Mouse (Mus musculus): ENCODE data around the gene Mgll. TPM values are rescaled to one million over a fixed set of nuclear protein-coding genes. Genes with fewer than 3 reads are reported as not detected.

Mgll gene
- total RNA-seq, 2 experiments from 2014 or later = 132 to 138 TPM

GRCm38 (mm10) chr6:88770981-88771380 is 46.8 kb downstream of the Mgll start:
- DNase-seq = no peak

DNA sequence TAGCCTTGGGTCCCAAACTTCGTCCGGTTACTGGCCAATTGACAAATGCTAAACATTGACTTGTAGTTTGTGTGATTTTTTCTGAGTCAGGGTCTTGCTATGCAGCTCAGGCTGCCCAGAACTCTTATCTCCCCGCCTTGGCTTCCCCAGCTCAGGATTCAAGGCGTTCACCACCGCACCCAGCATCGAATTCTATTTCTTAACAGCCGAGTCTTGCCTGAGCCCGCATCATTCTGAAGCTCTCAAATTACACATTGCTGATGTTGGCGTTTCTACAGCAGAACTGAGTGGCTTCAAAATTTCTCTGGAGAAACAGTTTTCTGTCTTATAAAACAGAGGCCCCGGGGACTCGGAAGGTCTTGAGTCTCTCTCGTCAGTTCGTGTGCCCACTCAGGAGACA is 47.8 kb downstream of the Mgll start:
- no peak for DNase-seq

DNA sequence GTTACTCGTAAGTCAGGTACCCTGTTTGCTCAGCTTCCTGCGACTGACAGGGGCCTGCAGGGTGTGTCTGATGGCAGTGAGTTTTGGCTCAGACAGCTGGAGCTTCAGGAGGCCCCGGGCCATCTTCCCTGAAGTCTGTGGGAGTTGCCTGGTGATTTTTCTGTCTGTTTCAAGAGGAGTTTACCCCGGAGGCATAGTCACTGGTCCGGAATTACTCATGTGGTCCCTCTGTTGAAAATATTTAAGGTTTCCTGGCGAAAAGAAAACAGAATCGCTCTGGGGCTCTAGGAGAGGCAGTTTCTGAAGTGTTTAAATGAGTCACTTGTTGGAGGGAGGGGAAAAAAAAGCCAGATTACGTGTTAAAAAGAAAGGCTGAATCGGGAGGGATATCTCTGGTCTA is 49.8 kb downstream of the Mgll start:
- DNase-seq = no peak

DNA sequence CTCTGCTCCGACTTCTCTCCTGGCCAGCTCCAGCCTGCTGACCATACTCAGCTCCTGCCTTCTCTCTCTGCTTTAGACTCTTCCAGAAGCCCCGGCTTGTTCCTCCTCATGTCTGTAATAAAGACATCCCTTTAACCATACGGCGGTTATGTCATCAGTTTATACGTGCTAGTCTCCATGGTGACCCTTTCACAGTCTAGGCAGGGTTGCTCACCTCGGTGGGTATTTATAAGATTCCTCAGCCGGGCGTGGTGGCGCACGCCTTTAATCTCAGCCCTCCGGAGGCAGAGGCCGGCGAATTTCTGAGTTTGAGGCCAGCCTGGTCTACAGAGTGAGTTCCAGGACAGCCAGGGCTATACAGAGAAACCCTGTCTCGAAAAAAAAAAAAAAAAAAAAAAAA is 51.1 kb downstream of the Mgll start:
- DNase-seq = no peak

DNA sequence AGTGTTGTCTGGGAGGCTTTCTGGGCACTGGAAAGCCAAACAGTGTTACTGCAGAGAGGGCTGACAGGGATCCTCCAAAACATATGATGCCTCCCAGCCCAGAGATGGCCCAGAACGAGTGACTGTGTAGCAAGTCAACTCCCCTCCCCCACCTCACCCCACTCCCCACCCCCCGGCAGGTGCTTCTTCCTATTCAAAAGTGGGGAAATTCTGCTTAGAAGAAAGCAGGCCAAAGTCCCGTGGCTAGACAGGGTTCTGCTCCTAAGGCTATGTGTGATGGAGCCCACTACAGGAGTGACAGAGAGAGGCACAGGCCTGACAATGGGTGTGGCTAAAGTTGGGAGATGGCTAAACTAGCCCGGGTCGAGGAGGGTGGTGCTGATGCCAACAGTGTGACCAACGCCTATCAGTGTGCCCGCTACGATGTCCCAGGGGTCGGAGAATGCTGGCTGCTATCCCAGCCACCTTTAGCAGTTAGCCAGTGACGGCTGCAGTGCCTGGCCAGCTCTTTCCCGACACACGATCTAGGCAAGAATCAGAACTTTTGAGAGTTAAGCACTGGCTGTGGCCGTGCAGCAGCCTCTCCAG is 52.2 kb downstream of the Mgll start:
- peak; percentile 82 for DNase-seq

DNA sequence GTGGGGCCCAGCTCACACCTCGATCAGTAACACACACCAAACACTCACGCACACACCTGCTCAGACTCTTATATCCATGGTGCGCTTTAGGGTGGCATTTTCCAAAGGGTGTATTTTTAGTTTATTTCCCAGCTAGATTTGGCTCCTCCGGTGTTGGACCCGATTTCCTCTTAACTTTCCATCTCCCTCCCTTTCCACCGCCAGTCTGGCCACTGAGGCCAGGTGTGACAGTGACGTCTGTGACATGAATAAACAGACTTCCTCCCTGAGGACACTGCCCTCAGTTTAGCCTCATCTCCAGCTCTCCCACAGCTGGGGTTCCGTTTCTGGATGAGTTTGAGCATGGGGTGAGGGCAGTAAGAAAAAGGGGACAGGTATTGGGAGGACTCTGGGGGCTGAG is 52.8 kb downstream of the Mgll start:
- no peak for DNase-seq

DNA sequence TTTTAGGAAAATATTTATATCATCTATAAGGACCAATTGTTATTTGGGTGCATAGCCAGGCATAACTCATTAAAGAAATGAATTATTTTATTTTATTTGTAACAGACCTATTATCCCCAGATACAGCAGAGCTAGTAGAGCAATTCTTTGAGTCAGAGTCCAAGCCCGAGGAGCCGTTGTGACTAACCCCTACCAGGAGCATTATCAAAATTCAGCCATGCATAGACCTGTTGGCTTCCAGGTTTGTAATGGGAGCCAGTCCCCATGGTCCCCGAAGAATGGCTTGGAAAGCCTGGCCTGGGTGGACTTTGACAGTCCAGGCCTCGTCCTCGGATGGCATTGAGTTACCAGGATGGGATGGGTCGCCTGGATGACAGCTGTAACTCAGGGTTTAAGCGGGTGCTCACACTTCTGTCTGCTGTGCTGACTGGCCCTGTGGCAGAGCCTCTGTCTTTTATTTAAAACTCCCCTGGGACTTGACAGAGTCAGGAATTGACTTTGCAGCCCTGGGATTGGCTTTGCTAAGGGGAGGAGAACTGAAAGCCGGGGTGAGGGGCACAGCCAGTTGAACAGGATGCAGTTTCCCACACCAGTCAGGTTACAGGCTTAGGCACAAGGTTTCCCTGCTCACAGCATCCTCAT is 54.0 kb downstream of the Mgll start:
- no peak for DNase-seq

GRCm38 (mm10) chr6:88779755-88780154 is 55.5 kb downstream of the Mgll start:
- no peak for DNase-seq

GRCm38 (mm10) chr6:88781919-88782318 is 57.7 kb downstream of the Mgll start:
- no peak for DNase-seq

DNA sequence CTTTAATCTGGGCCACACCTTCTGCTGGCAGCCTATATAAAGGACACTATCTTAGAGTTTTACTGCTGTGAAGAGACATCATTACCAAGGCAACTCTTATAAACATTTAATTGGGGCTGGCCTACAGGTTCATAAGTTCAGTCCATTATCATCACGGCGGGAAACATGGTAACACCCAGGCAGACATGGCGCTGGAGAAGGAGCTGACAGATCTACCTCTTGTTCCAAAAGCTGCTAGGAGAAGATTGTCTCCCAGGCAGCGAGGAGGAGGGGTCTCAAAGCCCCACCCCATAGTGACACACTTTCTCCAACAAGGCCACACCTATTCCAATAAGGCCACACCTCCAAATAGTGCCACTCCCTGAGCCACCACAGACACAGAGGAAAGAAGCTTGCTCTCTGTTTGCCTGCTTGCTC is 58.8 kb downstream of the Mgll start:
- DNase-seq = peak; percentile 52

DNA sequence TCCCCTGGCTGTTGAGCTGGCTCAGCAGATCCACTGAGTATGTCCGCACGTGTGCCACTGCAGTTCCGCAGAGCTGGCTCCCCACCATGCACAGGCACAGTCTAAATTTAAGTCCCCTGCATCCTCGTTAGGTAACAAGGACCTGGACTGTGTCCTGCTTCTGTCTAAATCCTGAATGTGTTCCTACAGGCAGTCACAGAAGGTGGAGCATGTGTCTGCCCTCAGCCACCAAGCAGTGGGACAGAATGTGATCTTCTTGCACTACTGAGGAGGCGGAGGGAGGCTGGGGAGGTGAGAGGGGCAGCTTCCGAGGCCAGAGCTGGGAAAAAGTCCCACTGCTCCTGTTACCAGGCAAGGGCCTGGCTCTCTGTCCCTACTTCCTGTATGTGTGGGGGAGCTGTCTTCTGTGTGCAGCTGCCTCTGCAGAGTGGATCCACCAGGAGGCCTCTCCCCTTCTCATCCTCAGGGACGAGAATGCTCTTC is 60.5 kb downstream of the Mgll start:
- DNase-seq = peak; percentile 52

DNA sequence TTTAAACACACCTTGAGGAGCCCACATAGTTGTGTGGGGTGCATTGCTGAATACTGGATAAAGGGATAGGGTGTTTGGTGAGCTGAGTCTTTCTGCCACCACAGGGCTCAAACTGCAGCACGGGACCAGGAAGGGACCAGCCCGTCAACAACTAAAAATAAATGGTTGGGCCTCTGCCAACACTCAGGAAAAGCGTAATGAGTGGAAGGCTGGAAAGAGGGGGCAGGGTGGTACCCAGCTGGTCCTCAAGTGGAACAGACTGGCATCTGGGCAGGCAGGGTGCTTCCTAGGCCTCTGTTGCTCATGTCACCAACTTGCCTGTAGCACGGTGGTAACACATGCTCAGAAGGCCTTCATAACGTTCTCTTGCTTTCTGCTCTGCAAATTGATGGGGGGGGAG is 61.1 kb downstream of the Mgll start:
- DNase-seq = peak; percentile 70

DNA sequence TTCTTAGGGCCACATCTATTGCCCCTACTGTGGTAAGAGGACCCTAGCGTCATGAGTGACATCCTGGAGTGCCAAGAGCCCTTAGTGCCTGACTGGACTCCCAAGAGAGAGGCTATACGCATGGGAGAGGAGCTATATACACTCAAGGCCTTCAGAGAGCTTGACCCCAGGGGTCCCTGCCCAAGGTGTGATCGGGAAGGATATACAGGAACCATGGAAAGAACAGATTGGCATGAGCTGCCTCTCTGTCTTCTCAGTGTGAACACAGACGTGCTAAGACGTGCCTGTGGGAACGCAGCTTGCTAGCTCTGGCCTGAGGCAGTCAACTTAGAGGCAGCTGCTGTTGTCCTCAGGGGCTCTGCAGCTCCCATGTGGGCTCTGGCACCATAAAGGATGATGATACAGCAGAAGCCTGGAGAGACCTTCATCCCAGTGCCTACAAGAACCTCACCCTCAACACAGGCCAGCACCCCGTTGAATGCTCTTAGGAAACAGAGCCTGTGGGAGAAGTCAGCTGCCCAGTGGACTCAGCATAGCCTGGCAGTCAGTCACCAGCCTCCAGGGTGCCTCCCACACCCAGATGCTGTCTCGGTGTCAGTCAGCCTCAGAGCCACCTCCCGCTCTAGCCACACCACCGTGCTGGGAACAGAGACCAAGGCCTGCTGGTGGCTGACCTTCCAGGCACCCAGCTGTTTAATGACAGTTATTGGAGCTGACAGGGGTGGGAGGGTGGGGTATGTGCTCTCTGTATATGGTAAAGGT is 61.8 kb downstream of the Mgll start:
- DNase-seq = no peak

DNA sequence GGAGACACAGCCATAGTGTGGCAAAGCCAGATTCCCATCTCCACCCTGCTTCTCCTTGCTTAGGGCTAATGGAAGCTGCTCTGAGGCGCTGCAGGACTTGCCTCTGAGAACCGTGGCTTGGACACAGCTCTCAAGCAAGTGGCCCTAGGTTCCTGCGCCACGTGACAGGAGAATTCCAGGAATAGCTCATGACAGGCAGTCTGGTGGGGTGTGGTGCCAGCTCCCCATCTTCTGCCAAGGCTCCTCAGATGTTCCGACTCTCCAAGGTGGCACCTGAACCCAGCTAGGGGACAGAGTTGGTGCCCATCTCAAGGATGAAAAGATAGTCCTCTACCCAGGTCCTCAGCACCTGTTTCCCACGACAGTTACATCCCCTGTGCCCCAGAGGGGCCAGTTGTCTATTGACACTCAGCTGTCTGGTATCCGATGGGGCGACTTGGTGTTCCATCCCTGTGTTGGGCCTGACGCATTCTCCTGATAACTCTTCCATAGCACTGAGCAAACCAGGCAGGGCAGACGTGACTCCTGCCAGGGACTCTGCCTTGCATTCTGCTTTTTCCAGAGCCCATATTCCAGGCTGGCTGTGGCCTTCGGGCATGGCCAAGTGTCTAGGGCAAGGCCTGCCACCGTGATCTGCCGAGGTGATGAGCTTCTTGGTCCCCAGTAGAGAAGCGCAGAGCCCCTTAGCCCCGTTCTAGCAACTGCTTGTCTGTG is 62.7 kb downstream of the Mgll start:
- peak; percentile 66 for DNase-seq

- DNase-seq = no peak
These were observed 63.3 kb downstream of the Mgll start for GRCm38 (mm10) chr6:88787496-88787895.

GRCm38 (mm10) chr6:88788219-88788618 is 64.0 kb downstream of the Mgll start:
- DNase-seq = no peak

- DNase-seq = no peak
These were observed 67.1 kb downstream of the Mgll start for GRCm38 (mm10) chr6:88791299-88791698.

- peak; percentile 48 for DNase-seq
These were observed 68.0 kb downstream of the Mgll start for GRCm38 (mm10) chr6:88792147-88792691.

GRCm38 (mm10) chr6:88793243-88793642 is 69.0 kb downstream of the Mgll start:
- no peak for DNase-seq

DNA sequence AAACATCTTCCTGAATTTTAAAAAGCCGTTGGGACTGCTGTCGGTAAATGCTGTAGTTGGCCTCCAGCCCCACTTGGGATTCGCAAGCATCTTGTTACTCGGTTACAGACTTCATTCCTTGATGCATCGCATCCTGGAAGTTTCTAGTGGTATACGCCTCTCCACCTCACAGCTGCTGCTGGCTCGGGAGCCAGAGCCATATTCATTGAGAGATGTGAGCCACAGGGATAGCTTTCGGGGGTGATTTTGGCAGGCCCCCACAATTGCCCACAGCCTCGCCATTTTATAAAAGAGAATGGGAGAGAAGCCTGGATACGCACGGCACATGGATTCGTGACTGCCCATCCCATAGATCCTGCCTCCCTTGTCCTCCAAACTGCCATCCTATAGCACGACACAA is 69.7 kb downstream of the Mgll start:
- DNase-seq = no peak

GRCm38 (mm10) chr6:88794561-88794971 is 70.4 kb downstream of the Mgll start:
- DNase-seq = no peak

DNA sequence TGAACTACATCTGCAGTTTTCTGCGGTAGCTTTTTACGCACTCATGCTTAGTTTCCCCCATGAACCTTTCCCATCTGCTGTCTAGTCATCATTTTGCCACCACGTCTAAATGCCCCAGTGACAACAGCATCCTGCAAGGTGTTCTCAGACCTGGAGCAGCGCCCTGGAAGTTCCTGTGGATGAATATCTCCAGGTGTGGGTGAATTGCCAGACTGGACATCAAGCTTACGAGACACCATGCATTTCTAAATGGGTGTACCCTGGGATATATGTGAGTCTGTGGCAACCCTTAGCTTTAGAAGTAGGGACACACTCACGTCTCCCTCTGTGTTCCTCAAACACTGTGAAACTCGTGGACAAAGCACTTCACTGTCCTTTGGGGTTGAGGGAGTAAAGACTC is 76.0 kb downstream of the Mgll start:
- DNase-seq = no peak

DNA sequence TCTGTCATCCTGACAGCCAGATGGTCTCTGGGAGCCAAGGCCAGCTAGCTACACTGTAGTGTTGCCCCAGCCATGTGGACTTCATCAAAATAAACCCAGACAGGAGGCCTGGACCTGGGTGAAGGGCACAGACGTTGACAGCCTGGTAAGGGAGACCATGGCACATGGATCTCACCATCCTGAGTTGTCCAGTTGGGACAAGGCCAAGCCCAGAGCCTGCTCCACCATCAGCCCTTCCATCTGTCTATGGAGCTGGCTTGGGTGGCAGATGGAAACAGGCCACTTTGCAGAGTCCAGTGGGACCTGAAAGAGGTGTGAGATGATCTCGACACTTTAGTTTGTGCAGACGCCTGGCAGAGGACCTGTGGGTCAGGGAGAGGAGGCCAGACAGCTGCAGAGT is 76.5 kb downstream of the Mgll start:
- peak; percentile 54 for DNase-seq

Measured in heart, postnatal 4 days (tissue).